Mouse (Mus musculus) CH12.LX (cell line): ENCODE data around the gene Ddx20. TPM values are rescaled to one million over a fixed set of nuclear protein-coding genes. Genes with fewer than 3 reads are reported as not detected.

Source experiments
- DNase-seq: peaks from one replicate; pipeline ENCODE4 v3.0.0-alpha.2; 2013; ENCODE audit errors: extremely low read depth
- H3K27ac ChIP-seq: 2 replicates; pipeline ENCODE4 v1.5.1; 2012; ENCODE audit warnings: low read depth, mild to moderate bottlenecking, control low read depth, moderate library complexity; ENCODE audit not compliant: insufficient read depth
- H3K27me3 ChIP-seq: replicated peaks from 2 replicates; pipeline ENCODE3; 2012; ENCODE audit warnings: inconsistent platforms
- H3K36me3 ChIP-seq, 2 experiments: replicated peaks in 1 of 2; 2 replicates each; pipeline versions ENCODE3 to v1.6.1; 2012; ENCODE audit warnings: inconsistent platforms in 1 of 2, low read length in 1 of 2, mild to moderate bottlenecking in 1 of 2, mixed read lengths in 1 of 2, moderate library complexity in 1 of 2; ENCODE audit not compliant: control insufficient read depth in 1 of 2, insufficient read depth in 1 of 2
- H3K4me1 ChIP-seq, 2 experiments: 2 replicates each; pipeline ENCODE4 v1.6.1; 2012; ENCODE audit warnings: inconsistent platforms in 1 of 2, moderate library complexity in 1 of 2; ENCODE audit not compliant: insufficient read depth in 2 of 2, control insufficient read depth in 1 of 2
- H3K4me2 ChIP-seq: 2 replicates; pipeline ENCODE4 v1.6.1; 2012; ENCODE audit warnings: low read depth, mild to moderate bottlenecking, control low read depth; ENCODE audit not compliant: poor library complexity, insufficient read depth, severe bottlenecking
- H3K4me3 ChIP-seq, 3 experiments: fragments of 150-350 bp in 1 of 3; sonication (generic) in 1 of 3; replicated peaks in 1 of 3; 2 replicates each; pipeline versions ENCODE3 to v1.5.1; 2011 to 2012; ENCODE audit warnings: low read depth in 2 of 3, low read length in 2 of 3, mild to moderate bottlenecking in 2 of 3, moderate library complexity in 2 of 3, control low read depth in 1 of 3, improper control_type of control experiment in 1 of 3, inconsistent platforms in 1 of 3, mixed read lengths in 1 of 3; ENCODE audit not compliant: poor library complexity in 1 of 3
- H3K79me2 ChIP-seq: replicated peaks from 2 replicates; pipeline ENCODE4 v1.6.1; 2012; ENCODE audit warnings: mild to moderate bottlenecking, moderate library complexity; ENCODE audit not compliant: control insufficient read depth, poor library complexity, insufficient read depth, severe bottlenecking; ENCODE audit errors: extremely low read depth
- H3K9ac ChIP-seq: 2 replicates; pipeline ENCODE4 v1.6.1; 2012; ENCODE audit warnings: low read depth, mild to moderate bottlenecking, control low read depth, moderate library complexity; ENCODE audit not compliant: insufficient read depth
- H3K9me3 ChIP-seq: replicated peaks from 2 replicates; pipeline ENCODE3; 2012; ENCODE audit warnings: low read length, inconsistent platforms, mixed read lengths
- CTCF ChIP-seq, 2 experiments: IDR thresholded peaks in 1 of 2; conservative IDR thresholded peaks in 1 of 2; 2 replicates each; pipeline ENCODE4 v1.5.1; 2011 to 2012; ENCODE audit warnings: low read depth in 2 of 2, low read length in 2 of 2, improper control_type of control experiment in 1 of 2, inconsistent platforms in 1 of 2, mild to moderate bottlenecking in 1 of 2, moderate library complexity in 1 of 2
- EP300 ChIP-seq: IDR thresholded peaks from 2 replicates; pipeline ENCODE4 v1.6.1; 2011; ENCODE audit warnings: low read length, improper control_type of control experiment
- HCFC1 ChIP-seq: IDR thresholded peaks from 2 replicates; pipeline ENCODE4 v1.6.1; 2012; ENCODE audit warnings: low read depth, mild to moderate bottlenecking, inconsistent platforms, low read length, improper control_type of control experiment
- JUN ChIP-seq: IDR thresholded peaks from 2 replicates; pipeline ENCODE4 v1.6.1; 2011; ENCODE audit warnings: low read depth, mild to moderate bottlenecking, low read length, improper control_type of control experiment, moderate library complexity; ENCODE audit not compliant: insufficient read depth
- JUND ChIP-seq: conservative IDR thresholded peaks from 2 replicates; pipeline ENCODE4 v1.6.1; 2011; ENCODE audit warnings: low read depth, low read length, improper control_type of control experiment
- MAFK ChIP-seq: IDR thresholded peaks from 2 replicates; pipeline ENCODE4 v1.6.1; 2011; ENCODE audit warnings: low read length, improper control_type of control experiment; ENCODE audit not compliant: insufficient replicate concordance
- MAX ChIP-seq: IDR thresholded peaks from 2 replicates; pipeline ENCODE4 v1.6.1; 2011; ENCODE audit warnings: low read length, improper control_type of control experiment
- MAZ ChIP-seq: IDR thresholded peaks from 2 replicates; pipeline ENCODE4 v1.6.1; 2012; ENCODE audit warnings: low read depth, mild to moderate bottlenecking, inconsistent platforms, low read length, improper control_type of control experiment, moderate library complexity
- MEF2A ChIP-seq: IDR thresholded peaks from 2 replicates; pipeline ENCODE4 v1.6.1; 2014; ENCODE audit warnings: low read depth, mild to moderate bottlenecking, inconsistent platforms, low read length, improper control_type of control experiment, borderline replicate concordance
- NELFE ChIP-seq: IDR thresholded peaks from 2 replicates; pipeline ENCODE4 v1.6.1; 2011; ENCODE audit warnings: low read depth, low read length, improper control_type of control experiment
- NRF1 ChIP-seq: IDR thresholded peaks from 2 replicates; pipeline ENCODE4 v1.6.1; 2014; ENCODE audit warnings: low read depth, mild to moderate bottlenecking, inconsistent platforms, low read length, improper control_type of control experiment, moderate library complexity
- POLR2A ChIP-seq: IDR thresholded peaks from 2 replicates; pipeline ENCODE4 v1.6.1; 2011; ENCODE audit warnings: low read depth, mild to moderate bottlenecking, improper control_type of control experiment, low read length
- RAD21 ChIP-seq: IDR thresholded peaks from 2 replicates; pipeline ENCODE4 v1.6.1; 2011; ENCODE audit warnings: low read depth, mild to moderate bottlenecking, low read length, improper control_type of control experiment, moderate library complexity
- SIN3A ChIP-seq: IDR thresholded peaks from 2 replicates; pipeline ENCODE4 v1.6.1; 2012; ENCODE audit warnings: low read length, improper control_type of control experiment, inconsistent platforms
- TBP ChIP-seq: conservative IDR thresholded peaks from 2 replicates; pipeline ENCODE4 v1.6.1; 2011; ENCODE audit warnings: low read depth, low read length, improper control_type of control experiment
- dilution Hi-C: fragments of 300-500 bp; cut with MboI; formaldehyde crosslinking; loops from 2 replicates; pipeline ENCODE4 v1.14.3; 2020; ENCODE audit warnings: low sequenced_read_pairs; ENCODE audit not compliant: extremely low pct_unique_long_range_greater_than_20kb, extremely low pct_ligation_motif_present
- in situ Hi-C: fragments of 300-500 bp; cut with MboI; formaldehyde crosslinking; loops from 3 replicates; pipeline ENCODE4 v1.14.3; 2019; ENCODE audit warnings: low sequenced_read_pairs, low pct_ligation_motif_present, low pct_unique_long_range_greater_than_20kb, mixed read lengths
- polyA plus RNA-seq: library from polyadenylated mRNA; unstranded; fragments of >175 nt; gene quantifications from 2 replicates; pipeline ENCODE4 v1.2.1, GENCODE M21; 2012; ENCODE audit warnings: low read depth; ENCODE audit not compliant: insufficient read length
- total RNA-seq, 2 experiments: library from RNA; depleted of rRNA; stranded (reverse); fragments of 300-350 nt in 1 of 2; fragments of >200 nt in 1 of 2; gene quantifications; 2 replicates each; pipeline ENCODE4 v1.2.3; 2012 to 2014

Gene Ddx20
- total and polyA plus RNA-seq, 3 experiments = 30.8 to 66.5 (median 50.4) TPM

DNA sequence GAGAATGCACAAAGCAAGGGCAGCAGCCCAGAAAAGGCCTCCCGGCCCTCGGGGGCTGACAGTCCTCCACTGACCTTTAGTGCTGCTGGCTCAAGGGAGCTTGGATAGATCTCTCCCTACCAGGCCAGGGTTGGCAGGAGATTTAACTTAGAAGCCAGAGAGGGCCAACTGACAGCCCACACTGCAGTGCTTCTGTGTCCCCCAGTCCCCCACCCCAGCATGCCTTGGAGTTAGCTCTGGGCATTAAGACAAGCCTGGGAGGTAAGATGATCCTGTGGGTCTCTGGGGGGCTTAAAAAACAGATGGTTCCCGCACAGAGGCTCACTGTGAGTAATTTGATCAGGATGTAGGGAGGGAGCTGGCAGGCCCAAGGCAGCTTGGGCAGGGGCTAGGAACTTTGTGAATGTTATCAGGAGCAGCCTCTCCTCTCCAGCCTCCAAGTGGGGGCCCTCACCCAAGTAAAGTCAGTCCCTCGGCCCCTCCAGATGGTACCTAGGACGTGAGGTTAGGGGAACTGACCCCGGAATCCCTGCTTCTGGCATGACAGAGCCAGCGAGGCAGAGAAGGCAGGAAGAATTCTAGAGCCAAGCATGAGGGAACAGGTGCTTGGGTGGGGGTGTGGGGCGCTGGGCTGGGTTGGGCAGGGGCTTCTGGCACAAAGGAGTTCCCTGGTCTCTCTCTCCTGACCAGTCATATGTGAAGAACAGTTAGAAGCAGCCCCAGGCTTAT is 26.9 kb upstream of the Ddx20 start:
- in situ Hi-C loops (no loop called here), dilution Hi-C loops (no loop called here)
- Histone ChIP-seq H3K79me2 (no peaks in the 10 kb centered on the region), H3K27me3 (no peaks in the 10 kb centered on the region), H3K4me1 (peaks cover 0 to 13% of the 10 kb centered on the region in 2 experiments; a peak in 1 of 4 replicates), H3K4me2 (no peak overlapping the region), H3K27ac (no peak overlapping the region), H3K4me3 (no peak overlapping the region), H3K36me3 (peaks cover 16 to 34% of the 10 kb centered on the region in 2 experiments), H3K9me3 (no peaks in the 10 kb centered on the region), H3K9ac (no peak overlapping the region)
- no peak for DNase-seq
- TF ChIP-seq SIN3A (no peak), JUND (no peak), CTCF (conservative IDR thresholded peaks at IDR 0.05 in 1 of 2, IDR thresholded peaks at IDR 0.05 in 1 of 2; ENCODE audit: low read depth in 2 of 2, low read length in 2 of 2) (no peak), TBP (no peak)

DNA sequence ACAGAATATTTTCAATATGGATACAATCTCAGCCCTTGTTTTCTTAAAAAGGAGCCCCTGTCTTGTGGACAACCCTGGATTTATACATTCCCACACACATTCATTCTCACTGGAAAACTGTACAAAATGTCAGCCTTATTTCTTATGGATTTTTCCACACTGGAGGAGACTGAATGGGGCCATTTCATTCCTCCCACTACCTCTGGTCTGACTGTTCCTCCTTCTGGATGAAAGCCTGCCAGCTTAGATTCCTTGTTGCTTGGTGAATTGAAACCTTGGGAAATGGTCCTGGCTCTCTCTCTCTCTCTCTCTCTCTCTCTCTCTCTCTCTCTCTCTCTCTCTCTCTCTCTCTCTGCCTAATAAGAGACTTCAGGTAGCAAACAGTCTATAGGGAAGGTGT is 25.5 kb upstream of the Ddx20 start:
- Histone ChIP-seq H3K4me1 (peaks cover 0 to 1% of the 10 kb centered on the region in 2 experiments; a peak in 1 of 4 replicates), H3K4me3 (no peak overlapping the region), H3K9ac (no peak overlapping the region), H3K27me3 (no peaks in the 10 kb centered on the region)
- in situ Hi-C loops = no loop called here
- TF ChIP-seq EP300 (no peak), JUN (no peak), MAZ (no peak), TBP (no peak), NELFE (no peak), MEF2A (no peak), HCFC1 (no peak), MAX (no peak), RAD21 (no peak), MAFK (no peak)
- TF ChIP-seq, all 38 proteins: peak for 0
- dilution Hi-C loops = no loop called here
- 0 out of 2 replicates have a peak, but pooled peaks cover 4% of the 10 kb centered on the region for H3K79me2 ChIP-seq
- no peak overlapping the region for H3K27ac ChIP-seq
- no peak overlapping the region for H3K4me2 ChIP-seq
- H3K9me3 ChIP-seq = no peaks in the 10 kb centered on the region
- peaks cover 16 to 31% of the 10 kb centered on the region in 2 experiments for H3K36me3 ChIP-seq
- no peak for DNase-seq

DNA sequence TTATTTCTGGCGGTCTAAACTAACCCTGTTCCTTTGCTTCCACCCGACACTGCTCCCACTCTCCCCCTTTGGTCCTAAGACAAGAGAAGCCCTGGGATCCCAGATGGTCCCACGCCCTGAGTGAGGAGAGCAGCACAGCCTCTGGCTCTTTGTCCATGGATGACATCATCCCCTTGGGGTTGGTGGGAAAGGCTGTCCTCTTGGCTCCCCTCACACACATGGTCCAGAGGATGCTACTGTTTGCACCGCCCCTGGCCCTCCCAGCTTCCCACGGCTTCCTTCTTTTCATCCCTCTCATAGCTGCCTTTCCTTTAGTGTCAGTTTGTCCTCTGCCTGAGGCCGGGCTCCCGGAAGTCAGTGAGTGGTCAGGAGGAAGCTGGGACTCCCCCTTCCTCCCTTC is 24.4 kb upstream of the Ddx20 start:
- Histone ChIP-seq H3K4me1 (no peaks in the 10 kb centered on the region), H3K36me3 (peaks cover 16 to 22% of the 10 kb centered on the region in 2 experiments), H3K27ac (no peak overlapping the region), H3K27me3 (no peaks in the 10 kb centered on the region), H3K4me2 (no peak overlapping the region), H3K79me2 (peaks cover 4% of the 10 kb centered on the region; the same call in 1 of the 2 replicates), H3K9me3 (no peaks in the 10 kb centered on the region), H3K9ac (no peak overlapping the region), H3K4me3 (no peak overlapping the region)
- dilution Hi-C loops = no loop called here
- in situ Hi-C loops = no loop called here
- no peak for DNase-seq
- TF ChIP-seq POLR2A (no peak), SIN3A (no peak), NRF1 (no peak), JUN (no peak)
